Mouse (Mus musculus) adrenal gland, postnatal 4 days (tissue): ENCODE measurements around the gene Sim2. TPM values are rescaled to one million over a fixed set of nuclear protein-coding genes. Genes with fewer than 3 reads are reported as not detected.

Source experiments
- DNase-seq, 2 experiments: peaks; one replicate each; pipeline ENCODE4 v3.0.0; 2021 to 2022; ENCODE audit warnings: low spot score in 2 of 2, mixed read lengths in 2 of 2
- microRNA-seq: library from miRNA; unstranded; fragments of <30 nt; microRNA quantifications from one replicate; pipeline ENCODE4 v1.2.0, GENCODE M21; 2021
- total RNA-seq, 2 experiments: library from RNA; stranded (reverse); gene quantifications; 2 replicates each; pipeline ENCODE4 v1.2.3; 2021

Sim2 gene
- total RNA-seq, 2 experiments from 2014 or later: 3.5 TPM; not detected in 1

- no peak for DNase-seq
Observed at GRCm38 (mm10) chr16:94157819-94158218, 73.1 kb downstream of the Sim2 start.

GRCm38 (mm10) chr16:94162000-94162399, 77.3 kb downstream of the Sim2 start:
- no peak for DNase-seq

- no peak for DNase-seq
Observed at GRCm38 (mm10) chr16:94163051-94163450, 78.3 kb downstream of the Sim2 start.

GRCm38 (mm10) chr16:94164236-94164635, 79.5 kb downstream of the Sim2 start:
- no peak for DNase-seq

GRCm38 (mm10) chr16:94164978-94165377, 80.2 kb downstream of the Sim2 start:
- no peak for DNase-seq

GRCm38 (mm10) chr16:94168655-94169545, 84.2 kb downstream of the Sim2 start:
- DNase-seq: no peak

- no peak for DNase-seq
Observed at GRCm38 (mm10) chr16:94170218-94170617, 85.5 kb downstream of the Sim2 start.

GRCm38 (mm10) chr16:94173361-94173760, 88.6 kb downstream of the Sim2 start:
- DNase-seq: no peak

- no peak for DNase-seq
Observed at GRCm38 (mm10) chr16:94175366-94175986, 90.7 kb downstream of the Sim2 start.

Small RNA genes within 50 kb of the gene (microRNA-seq; reads per million reads assigned to microRNA genes)
- gene Gm23062: not detected

Other genes starting within 250 kb of the Sim2 start
- gene Chaf1b, start 201.0 kb upstream of the Sim2 start, total RNA-seq: 10 to 100 TPM; 26.1 to 28.5 TPM
- gene Cldn14, start 76.1 kb upstream of the Sim2 start, total RNA-seq: 1 to 10 TPM in 1 of 2 experiments, not detected in 1; 1.9 TPM
- gene Hlcs, start 228.6 kb downstream of the Sim2 start, total RNA-seq: 10 to 100 TPM; 20.6 to 23.1 TPM
- 1 to 10 TPM; 5.5 to 6.2 TPM for gene Ripply3, start 243.5 kb downstream of the Sim2 start, total RNA-seq